Mouse (Mus musculus): Measurements from ENCODE around the gene Tfap2e.

DNA sequence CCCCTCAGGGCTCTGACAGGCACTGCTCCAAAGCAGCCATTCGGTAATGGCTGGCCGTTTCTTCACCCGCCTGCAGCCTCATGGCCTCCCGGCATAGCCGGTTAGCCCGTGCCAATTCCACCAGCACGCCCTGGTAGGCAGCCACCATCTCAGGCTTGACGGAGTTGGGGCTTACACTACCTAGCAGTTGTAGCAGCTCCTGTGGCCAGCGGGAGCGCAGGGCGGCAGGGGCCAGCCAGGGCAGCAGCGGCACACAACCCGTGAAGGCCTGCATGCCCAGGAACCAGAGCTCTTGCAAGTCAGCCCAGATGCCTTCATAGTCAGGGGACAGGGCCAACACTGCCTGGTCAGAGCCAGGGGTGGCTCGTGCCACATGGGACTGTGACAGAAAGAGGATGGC lies 8.8 kb upstream of the Tfap2e start:
- TF ChIP-seq CTCF (IDR thresholded peaks at IDR 0.05; ENCODE audit: control insufficient read depth, insufficient read depth, insufficient replicate concordance, low read depth, low read length) (no peak), POLR2A (IDR thresholded peaks at IDR 0.05; ENCODE audit: control insufficient read depth, low read depth, low read length) (no peak)
